Mouse (Mus musculus): ENCODE data around the gene Ccdc81. TPM values are rescaled to one million over a fixed set of nuclear protein-coding genes. Genes with fewer than 3 reads are reported as not detected.

Ccdc81 gene
- total RNA-seq, 4 experiments from 2014 or later = not detected

Other genes starting within 250 kb of the Ccdc81 start
- gene Hikeshi, start 37.6 kb upstream of the Ccdc81 start, total RNA-seq (2022) = 100 to 1,000 TPM; 127 to 172 (median 151) TPM
- 10 to 100 TPM; 18.6 to 34.8 (median 26.6) TPM for gene Eed, start 77.4 kb upstream of the Ccdc81 start, total RNA-seq (2022)
- 10 to 100 TPM; 64.1 to 79.4 (median 77.9) TPM for gene Picalm, start 226.6 kb upstream of the Ccdc81 start, total RNA-seq (2022)